Mouse (Mus musculus): Measurements from ENCODE around the gene Coro1b. TPM values are rescaled to one million over a fixed set of nuclear protein-coding genes. Genes with fewer than 3 reads are reported as not detected.
"Not testable (repeated sequence)": the region's sequence is repeated elsewhere in the genome, so short reads cannot be mapped to it uniquely, and the experiment has no call there.

Coro1b gene
- total and polyA plus RNA-seq, 3 experiments = 154 to 202 (median 199) TPM

- no peak for DNase-seq
Observed at GRCm38 (mm10) chr19:4120496-4120895, 27.9 kb upstream of the Coro1b start.

- peak; percentile 98 for DNase-seq
Observed at GRCm38 (mm10) chr19:4121097-4121805, 27.2 kb upstream of the Coro1b start.

- DNase-seq = not testable (repeated sequence)
Observed at GRCm38 (mm10) chr19:4121896-4122295, 26.5 kb upstream of the Coro1b start.

GRCm38 (mm10) chr19:4122411-4123370, 25.7 kb upstream of the Coro1b start:
- no peak for DNase-seq

DNA sequence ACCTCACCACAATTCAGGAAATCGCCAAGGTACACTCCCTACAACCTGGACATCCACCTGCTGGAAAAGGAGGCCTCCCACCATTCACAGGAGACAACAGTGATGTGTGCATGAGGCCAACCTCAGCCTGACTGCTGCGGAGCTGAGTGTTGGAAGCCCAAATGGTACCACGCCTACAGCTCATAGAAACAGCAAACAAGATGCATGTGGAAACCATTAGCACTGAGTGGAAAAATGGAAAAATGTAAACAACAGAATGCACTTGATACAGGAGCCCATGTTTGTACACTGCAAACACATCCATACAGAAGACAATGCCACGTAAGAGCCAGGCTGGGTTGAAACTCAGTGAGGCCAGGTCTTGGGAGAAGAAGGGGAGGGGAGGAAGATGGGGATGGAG, 24.0 kb upstream of the Coro1b start:
- no peak for DNase-seq

GRCm38 (mm10) chr19:4125268-4125667, 23.2 kb upstream of the Coro1b start:
- DNase-seq = not testable (repeated sequence)

DNA sequence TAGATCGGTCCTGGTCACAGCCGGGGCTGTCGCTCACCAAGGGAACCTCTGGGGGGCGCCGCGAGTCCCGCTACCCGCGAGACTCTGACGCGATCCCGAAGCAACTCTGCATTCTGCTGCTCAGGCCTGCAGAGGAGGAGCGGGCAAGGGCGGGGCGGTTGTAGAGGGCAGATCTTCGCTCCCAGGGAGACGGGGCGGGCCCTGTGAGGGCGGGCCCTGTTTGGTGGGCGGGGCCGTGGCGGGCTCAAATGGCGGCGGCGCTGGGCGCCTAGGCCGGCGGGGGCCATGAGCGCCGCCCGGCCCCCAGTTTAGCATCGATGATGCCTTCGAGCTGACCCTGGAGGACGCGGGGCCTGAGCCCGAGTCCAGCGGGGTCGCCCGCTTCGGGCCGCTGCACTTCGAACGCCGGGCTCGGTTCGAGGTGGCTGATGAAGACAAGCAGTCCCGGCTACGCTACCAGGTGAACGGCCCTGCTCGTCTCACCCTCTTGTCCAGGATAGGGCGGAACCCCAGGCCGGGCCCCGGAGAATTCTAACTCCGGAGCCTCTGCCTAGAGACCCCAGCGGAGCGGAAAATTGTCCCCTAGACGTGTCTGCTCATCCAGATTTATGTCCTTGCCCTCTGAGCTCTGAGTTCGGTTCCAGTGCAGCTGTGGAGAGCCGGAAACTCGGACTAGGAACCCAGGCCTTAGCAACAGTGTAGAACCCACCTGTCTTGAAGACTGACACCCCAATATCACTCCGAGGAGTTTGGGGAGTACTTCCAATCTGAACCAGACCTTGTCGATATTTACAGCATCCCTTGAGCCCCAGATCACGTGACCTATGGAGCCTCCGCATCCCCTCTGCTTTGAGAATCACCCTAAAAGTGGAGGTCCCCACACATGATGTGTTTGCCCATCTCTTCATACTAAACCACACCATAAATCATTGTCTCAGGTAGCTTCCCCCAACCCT, 22.4 kb upstream of the Coro1b start, which contains the start of gene Aip:
Aip (minus strand) TSS at position 118 of the 956 bp plus-strand sequence.
- peak; percentile 99 for DNase-seq

- peak; percentile 34 for DNase-seq
Observed at GRCm38 (mm10) chr19:4126759-4127495, 21.5 kb upstream of the Coro1b start.

- DNase-seq = no peak
Observed at GRCm38 (mm10) chr19:4129462-4129861, 19.0 kb upstream of the Coro1b start.

- no peak for DNase-seq
Observed at GRCm38 (mm10) chr19:4130106-4130505, 18.3 kb upstream of the Coro1b start.

- DNase-seq = no peak
Observed at GRCm38 (mm10) chr19:4131075-4131474, 17.3 kb upstream of the Coro1b start.

DNA sequence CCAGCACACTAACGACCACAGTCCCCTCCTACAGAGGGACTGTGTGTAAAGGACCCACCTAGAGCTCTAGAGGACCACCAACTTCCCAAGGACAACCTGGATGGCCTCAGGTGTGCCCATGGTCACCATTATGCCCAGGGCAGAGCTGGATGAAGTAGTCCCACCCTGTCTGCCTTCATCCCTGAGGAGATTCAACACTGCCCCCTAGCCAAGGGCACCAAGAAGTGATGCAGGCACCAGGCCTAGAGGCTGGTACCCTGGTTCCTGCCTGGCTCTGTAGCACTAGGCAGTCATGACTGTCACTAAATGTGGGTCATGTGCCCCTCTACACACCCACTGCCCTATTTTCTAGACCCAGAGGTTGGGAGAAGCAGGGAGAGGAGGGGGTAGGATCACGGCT, 16.7 kb upstream of the Coro1b start:
- DNase-seq = peak; percentile 30

GRCm38 (mm10) chr19:4134354-4134753, 14.1 kb upstream of the Coro1b start:
- no peak for DNase-seq

GRCm38 (mm10) chr19:4135229-4135962, 13.0 kb upstream of the Coro1b start:
- DNase-seq = not testable (repeated sequence)

DNA sequence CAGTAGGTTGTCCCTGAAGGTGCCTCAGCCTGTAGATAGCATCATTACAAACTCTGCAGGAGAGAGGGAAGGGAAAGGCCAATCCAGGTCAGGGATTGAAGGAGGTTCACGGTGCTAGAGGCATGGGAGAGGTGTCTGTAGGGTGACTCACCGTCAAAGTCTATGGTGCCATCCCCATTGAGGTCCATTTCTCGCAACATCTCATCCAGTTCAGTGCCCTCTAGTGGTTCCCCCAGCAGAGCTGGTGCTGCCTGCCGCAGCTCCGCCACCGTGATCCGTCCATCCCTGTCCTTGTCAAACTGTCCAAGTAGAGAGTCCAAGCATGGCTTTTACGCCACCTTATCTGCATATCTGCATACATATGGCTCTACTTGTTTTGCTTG, 12.5 kb upstream of the Coro1b start:
- DNase-seq = peak; percentile 52

DNA sequence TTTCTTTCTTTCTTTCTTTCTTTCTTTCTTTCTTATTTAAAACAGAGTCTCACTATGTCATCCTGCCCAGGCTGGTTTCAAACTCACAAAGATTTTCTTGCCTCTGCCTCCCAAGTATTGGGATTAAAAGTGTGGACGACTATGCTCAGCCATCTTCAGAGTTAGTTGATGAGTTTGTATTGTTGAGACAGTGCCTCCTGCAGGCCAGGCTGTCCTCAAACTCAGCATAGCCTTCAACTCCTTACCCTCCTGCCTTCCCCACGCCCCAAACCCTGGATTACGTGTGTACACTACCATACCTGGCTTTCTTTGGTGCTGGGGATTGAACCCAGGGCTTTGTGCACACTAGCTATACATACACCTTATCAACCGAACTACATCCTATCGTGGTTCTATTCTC, 12.0 kb upstream of the Coro1b start:
- DNase-seq = no peak

DNA sequence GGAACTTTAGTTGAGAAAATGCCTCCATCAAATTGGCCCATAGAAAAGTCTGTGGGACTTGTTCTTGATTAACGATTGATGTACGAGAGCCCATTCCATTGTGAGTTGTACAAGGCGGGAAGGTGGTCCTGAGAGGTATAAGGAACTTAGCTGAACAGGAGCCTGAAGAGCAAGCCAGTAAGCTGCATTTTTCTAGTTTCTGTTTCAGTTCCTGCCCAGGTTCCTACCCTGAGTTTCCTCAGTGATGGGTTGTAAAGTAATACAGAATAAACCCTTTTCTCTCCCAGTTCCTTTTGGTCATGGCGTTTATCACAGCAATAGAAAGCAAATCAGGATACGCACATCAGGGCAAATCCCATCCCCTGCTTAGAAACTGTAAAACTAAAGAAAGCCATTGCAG, 10.5 kb upstream of the Coro1b start:
- no peak for DNase-seq

DNA sequence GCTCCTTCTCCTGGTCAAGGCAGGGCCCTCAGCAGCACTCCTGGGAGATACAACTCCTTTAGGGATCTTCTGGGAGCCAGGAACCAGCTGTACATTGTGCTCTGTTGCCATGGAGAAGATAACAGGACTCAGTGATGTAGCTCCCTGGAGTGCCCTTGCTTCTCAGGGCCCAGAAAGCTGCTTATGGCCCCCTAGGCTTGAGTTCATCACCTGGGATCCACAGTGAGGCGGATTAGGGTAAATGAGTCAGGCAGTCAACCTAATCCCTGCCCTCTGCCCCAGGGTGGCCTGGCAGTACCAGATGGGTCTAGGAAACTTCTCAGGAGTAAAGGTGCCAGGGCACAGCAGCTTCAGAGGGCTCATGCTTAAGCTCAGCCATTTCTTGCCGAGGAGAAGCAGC, 9.0 kb upstream of the Coro1b start, which contains the start of gene Gpr152:
Gpr152 (plus strand) TSS at position 342 of the 400 bp plus-strand sequence.
- no peak for DNase-seq

DNA sequence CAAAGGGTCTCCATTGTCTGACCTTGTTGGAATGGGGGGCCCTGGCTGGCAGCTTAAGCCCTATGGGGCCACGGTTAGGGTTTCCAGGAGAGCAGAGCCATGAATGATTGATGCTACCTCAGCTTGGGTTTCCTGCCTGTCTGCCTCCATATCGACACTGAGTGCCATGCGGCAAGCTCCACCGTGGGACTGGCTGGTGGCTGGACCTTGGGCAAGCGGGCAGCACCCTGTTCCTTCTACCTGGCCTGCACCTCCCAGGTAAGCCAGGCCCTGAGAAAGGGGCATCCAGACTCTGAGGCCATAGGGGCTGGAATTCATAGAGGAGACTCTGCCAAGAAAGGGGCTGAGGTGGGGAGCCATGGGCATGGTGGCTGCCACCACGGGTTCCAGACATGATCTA, 8.3 kb upstream of the Coro1b start:
- DNase-seq = no peak
